Mouse (Mus musculus): ENCODE data around the gene Ppif. TPM values are rescaled to one million over a fixed set of nuclear protein-coding genes. Genes with fewer than 3 reads are reported as not detected.
A peak's percentile ranks its signal among the peaks of the same experiment; 100 is the strongest.

Ppif gene
- polyA plus RNA-seq (2012; rRNA removed): 48.2 and 56.4 TPM in 2 replicates

GRCm38 (mm10) chr14:25693888-25694568 lies at the start of gene Ppif:
Ppif (plus strand) TSS chr14:25694154.
- DNase-seq (ENCODE audit: extremely low spot score in 1 of 2, low spot score in 1 of 2): peak; percentile 85 to 98

GRCm38 (mm10) chr14:25645717-25646116 lies 48.2 kb upstream of the Ppif start:
- no peak for DNase-seq (ENCODE audit: extremely low spot score in 1 of 2, low spot score in 1 of 2)

GRCm38 (mm10) chr14:25646161-25646621 lies 47.8 kb upstream of the Ppif start:
- DNase-seq (ENCODE audit: extremely low spot score in 1 of 2, low spot score in 1 of 2): peak in 1 of 2 experiments; percentile 85

GRCm38 (mm10) chr14:25651131-25651530 lies 42.8 kb upstream of the Ppif start:
- no peak for DNase-seq (ENCODE audit: extremely low spot score in 1 of 2, low spot score in 1 of 2)

GRCm38 (mm10) chr14:25651905-25652304 lies 42.0 kb upstream of the Ppif start:
- DNase-seq (ENCODE audit: extremely low spot score in 1 of 2, low spot score in 1 of 2): no peak

- DNase-seq (ENCODE audit: extremely low spot score in 1 of 2, low spot score in 1 of 2): peak; percentile 74 to 75
Observed at GRCm38 (mm10) chr14:25654401-25655197, 39.4 kb upstream of the Ppif start.

- DNase-seq (ENCODE audit: extremely low spot score in 1 of 2, low spot score in 1 of 2): no peak
Observed at GRCm38 (mm10) chr14:25660661-25661060, 33.3 kb upstream of the Ppif start.

- no peak for DNase-seq (ENCODE audit: extremely low spot score in 1 of 2, low spot score in 1 of 2)
Observed at GRCm38 (mm10) chr14:25661185-25661920, 32.6 kb upstream of the Ppif start.

GRCm38 (mm10) chr14:25663649-25664309 lies 30.2 kb upstream of the Ppif start:
- no peak for DNase-seq (ENCODE audit: extremely low spot score in 1 of 2, low spot score in 1 of 2)

- no peak for DNase-seq (ENCODE audit: extremely low spot score in 1 of 2, low spot score in 1 of 2)
Observed at GRCm38 (mm10) chr14:25664310-25664695, 29.7 kb upstream of the Ppif start.

- no peak for DNase-seq (ENCODE audit: extremely low spot score in 1 of 2, low spot score in 1 of 2)
Observed at GRCm38 (mm10) chr14:25665314-25665970, 28.5 kb upstream of the Ppif start.

- no peak for DNase-seq (ENCODE audit: extremely low spot score in 1 of 2, low spot score in 1 of 2)
Observed at GRCm38 (mm10) chr14:25666668-25667376, 27.1 kb upstream of the Ppif start.

- DNase-seq (ENCODE audit: extremely low spot score in 1 of 2, low spot score in 1 of 2): no peak
Observed at GRCm38 (mm10) chr14:25667587-25667986, 26.4 kb upstream of the Ppif start.

- DNase-seq (ENCODE audit: extremely low spot score in 1 of 2, low spot score in 1 of 2): no peak
Observed at GRCm38 (mm10) chr14:25679625-25680024, 14.3 kb upstream of the Ppif start.

GRCm38 (mm10) chr14:25682020-25682419 lies 11.9 kb upstream of the Ppif start:
- DNase-seq (ENCODE audit: extremely low spot score in 1 of 2, low spot score in 1 of 2): no peak

GRCm38 (mm10) chr14:25686216-25686945 lies 7.6 kb upstream of the Ppif start:
- no peak for DNase-seq (ENCODE audit: extremely low spot score in 1 of 2, low spot score in 1 of 2)

GRCm38 (mm10) chr14:25686983-25687901 lies 6.7 kb upstream of the Ppif start:
- DNase-seq (ENCODE audit: extremely low spot score in 1 of 2, low spot score in 1 of 2): no peak
